Mouse (Mus musculus) embryonic stem cell, embryonic (primary cell): ENCODE measurements around the gene Mycl.

Experiments
- CTCF ChIA-PET, 4 experiments: fragments of 300-600 bp in 2 of 4; fragments of 350-600 bp in 2 of 4; sonication (Branson Sonifier 250); formaldehyde crosslinking; loops; one replicate each; lab custom pipeline; 2022; ENCODE audit warnings: inconsistent platforms in 2 of 4; lab: Charles Lee
- POLR2A ChIA-PET, 4 experiments: fragments of 300-600 bp in 2 of 4; fragments of 350-600 bp in 2 of 4; sonication (Branson Sonifier 250); formaldehyde crosslinking; loops; one replicate each; lab custom pipeline; 2022; ENCODE audit warnings: antibody characterized with exemption in 4 of 4, inconsistent platforms in 1 of 4; lab: Charles Lee

Gene Mycl

DNA sequence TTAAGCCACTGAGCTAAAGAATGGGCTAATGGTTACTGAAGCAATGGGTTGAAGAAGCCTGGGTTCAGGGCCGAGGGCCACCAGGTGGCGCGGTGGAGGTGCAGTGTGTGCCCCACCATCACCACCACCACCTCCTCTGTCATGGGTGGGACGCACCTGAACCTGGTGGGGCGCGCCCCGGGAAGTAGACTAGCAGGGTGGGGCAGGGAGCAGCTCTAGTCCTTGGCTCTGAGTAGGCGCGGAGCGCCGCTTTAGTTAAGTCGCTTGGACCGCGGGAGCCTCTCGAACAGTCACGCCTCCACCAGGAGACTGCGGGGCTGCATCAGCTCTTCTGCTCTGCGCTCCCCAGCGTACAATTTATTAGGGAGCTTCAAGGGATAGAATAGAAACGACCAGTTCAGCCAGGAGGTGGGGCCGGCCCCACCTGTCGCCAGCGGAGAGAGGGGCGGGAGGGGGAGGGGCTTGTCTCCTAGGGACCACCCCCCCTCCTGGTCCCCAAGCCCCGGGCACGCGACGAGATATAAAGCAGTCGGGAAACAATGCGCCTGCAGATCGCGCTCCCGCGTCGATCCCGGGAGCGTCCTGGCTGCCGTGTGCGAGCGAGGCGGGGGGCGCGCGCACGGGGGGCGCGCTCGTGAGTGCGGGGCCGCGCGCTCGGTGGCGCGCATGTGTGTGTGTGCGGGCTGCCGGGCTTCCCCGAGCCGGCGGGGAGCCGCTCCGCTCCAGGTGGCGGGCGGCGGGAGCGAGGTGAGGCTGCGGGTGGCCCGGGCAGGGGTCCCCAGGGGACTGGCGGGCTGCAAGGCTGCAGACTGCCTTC is at the start of gene Mycl:
Mycl (plus strand) TSS at position 249 of the 817 bp plus-strand sequence.
- ChIA-PET CTCF (interaction anchor here (0.5 to 2.6 kb wide), 86 partner anchors 8 to 285 kb away, joined by 3 to 35 read pairs (median 4); partner anchors contain the start of genes Trit1 (in 3 of the 4) and Cap1 (in 2 of the 4)), POLR2A (interaction anchor here (0.5 to 13.8 kb wide), 74 partner anchors 8 to 347 kb away, joined by 3 to 190 read pairs (median 4); partner anchors contain the start of genes Ppie (in 3 of the 4), Trit1 (in 3 of the 4), Cap1 (in 2 of the 4) and Mfsd2a (in 1 of the 4))

DNA sequence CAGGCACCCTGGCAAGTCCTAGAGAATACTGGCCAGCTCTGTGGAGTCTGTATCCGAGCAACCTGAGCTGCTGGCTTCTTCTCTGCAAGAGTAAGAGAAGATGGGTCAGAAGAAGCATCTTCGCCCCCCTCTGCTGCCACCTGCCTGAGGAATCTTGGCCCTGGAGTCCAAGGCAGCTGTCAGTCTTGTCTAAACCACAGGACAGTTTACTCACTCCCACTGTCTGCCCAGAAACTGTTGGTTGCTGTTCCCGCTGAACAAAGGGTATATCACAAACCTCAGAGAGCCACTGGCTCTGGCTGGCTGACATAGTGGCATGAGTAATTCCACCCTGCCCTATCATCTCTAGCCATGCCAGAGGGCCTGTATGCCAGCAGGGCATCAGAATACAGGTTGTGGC is 48.2 kb upstream of the Mycl start:
- CTCF ChIA-PET = interaction anchor here in 1 of 4 experiments (0.6 to 0.9 kb wide), 2 partner anchors 38 to 48 kb away, joined by 3 read pairs; partner anchors contain the start of gene Mycl
- POLR2A ChIA-PET = interaction anchor here in 1 of 4 experiments (1.1 kb wide), 1 partner anchor 60 kb away, joined by 3 read pairs; no protein-coding TSS in a partner anchor

DNA sequence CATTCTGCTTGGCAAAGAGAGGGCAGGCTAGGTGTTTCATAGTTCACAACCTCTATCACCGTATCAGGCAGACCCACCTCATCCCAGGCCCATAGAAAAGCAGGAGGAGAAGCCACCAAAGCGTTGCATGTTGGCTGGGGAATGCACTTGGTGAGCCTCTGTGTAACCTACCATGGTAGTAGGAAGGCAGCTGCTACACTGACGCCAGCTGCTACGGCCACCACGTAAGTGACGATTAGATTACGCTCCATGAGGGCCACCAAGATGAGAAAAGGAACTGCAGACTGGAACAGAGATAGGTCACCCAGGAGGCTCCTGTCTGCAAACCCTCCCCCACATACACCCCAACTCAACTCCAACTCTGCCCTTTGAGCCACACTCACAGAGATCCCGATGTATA is 46.4 kb upstream of the Mycl start:
- ChIA-PET POLR2A (interaction anchor here in 1 of 4 experiments (0.9 to 1.1 kb wide), 2 partner anchors 11 to 13 kb away, joined by 3 read pairs; no protein-coding TSS in a partner anchor), CTCF (interaction anchor here in 1 of 4 experiments (0.6 kb wide), 1 partner anchor 35 kb away, joined by 8 read pairs; no protein-coding TSS in a partner anchor)

DNA sequence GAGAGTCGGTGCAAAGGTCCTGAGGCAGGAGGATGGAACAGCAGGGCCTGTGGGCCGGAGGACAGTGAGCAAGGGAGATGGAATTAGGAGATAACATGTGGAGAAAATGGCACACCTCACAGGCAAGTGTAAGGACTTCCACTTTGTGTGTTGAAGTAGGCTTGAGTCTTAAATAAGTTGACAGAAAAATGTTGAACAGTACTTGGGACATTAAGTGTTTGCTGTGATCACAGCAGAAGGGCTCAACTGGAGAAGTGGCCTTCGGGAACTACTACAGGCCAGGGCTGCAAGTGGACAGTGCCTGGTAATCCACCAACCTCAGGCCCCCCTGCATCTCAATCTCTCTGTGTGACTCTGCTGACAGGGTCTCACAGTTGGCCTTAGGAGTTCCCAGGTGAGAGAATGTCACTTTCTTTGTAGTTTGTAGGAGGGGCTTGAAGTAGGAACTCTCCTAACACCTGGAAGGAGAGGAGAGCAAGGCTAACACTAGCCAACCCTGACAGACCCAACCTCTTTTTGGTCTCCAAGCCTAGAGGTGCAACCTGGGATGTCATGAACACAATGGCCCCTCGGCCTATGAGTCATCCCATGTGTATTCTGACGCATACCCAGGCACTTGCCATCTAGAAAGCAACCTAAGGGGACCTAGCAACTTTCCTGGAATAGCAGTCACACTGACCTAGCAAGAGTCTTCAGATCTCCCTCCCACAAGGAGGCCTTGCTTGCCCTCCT is 40.6 kb upstream of the Mycl start:
- POLR2A ChIA-PET = interaction anchor here (0.5 to 2.6 kb wide), 16 partner anchors 11 to 1872 kb away, joined by 3 to 12 read pairs (median 4); partner anchors contain the start of genes Cap1 (in 1 of the 4), Mycl (in 1 of the 4) and Ppie (in 1 of the 4)
- CTCF ChIA-PET = interaction anchor here (0.5 to 1.7 kb wide), 9 partner anchors 13 to 1934 kb away, joined by 3 to 6 read pairs (median 4); partner anchors contain the start of gene Mycl (in 1 of the 4)

DNA sequence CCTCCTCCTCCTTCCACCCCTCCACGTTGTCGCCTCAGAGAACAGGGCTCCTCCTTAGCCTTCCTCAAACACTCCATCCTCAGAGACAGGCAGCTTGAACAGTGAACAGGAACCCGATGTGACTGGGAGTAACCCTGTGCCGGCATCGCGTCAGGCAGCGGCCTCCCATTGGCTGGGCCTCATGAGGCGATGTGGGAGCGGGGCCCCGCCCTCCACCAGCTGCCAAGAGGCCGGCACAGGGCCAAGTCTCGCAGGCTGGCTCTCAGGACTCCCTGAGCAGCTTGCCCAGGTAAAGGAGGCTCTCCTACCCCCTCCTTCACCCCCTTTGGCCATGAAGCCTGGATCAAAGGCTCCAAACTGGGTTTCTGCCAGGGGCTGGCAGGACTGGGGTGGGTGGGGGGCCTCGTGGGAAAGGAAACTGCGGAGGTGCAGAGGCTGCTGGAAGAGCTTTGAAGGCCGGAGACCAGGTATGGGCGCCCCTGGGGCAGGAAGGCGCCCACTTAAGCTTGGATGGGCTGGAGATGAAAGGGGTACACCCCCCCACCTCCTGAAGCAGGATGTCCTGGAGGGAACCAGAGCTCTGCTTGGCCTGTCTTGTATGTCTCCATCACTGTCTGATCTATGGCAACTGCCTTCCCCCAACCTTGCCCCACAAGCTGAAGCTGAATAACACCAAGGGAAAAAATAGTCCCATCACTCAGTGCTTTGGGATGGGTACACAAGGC is 39.9 kb upstream of the Mycl start:
- ChIA-PET CTCF (interaction anchor here (0.5 to 1.7 kb wide), 13 partner anchors 13 to 1934 kb away, joined by 3 to 6 read pairs (median 4); partner anchors contain the start of gene Mycl (in 1 of the 4)), POLR2A (interaction anchor here (0.5 to 2.6 kb wide), 24 partner anchors 11 to 1873 kb away, joined by 3 to 12 read pairs (median 4); partner anchors contain the start of genes Cap1 (in 2 of the 4), Mycl (in 2 of the 4) and Ppie (in 1 of the 4))

DNA sequence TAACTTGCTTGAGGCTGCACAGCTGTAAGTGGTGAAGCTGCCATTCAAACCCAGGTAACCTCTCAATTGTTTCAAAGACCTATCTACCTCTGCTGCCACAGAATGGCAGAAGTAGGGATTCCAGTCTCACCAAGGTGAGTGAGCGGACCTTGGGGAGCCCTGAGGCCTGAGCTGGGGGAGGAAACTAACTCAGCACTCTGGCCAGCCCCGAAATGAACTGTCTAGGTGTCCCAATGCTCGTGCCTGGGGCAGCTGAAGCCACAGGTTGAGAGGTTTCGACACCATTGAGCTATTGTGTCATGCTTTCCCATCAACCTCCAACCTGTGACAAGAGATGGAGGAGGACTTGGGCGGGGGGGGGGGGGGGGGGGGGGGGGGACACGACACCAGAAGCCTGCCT is 39.2 kb upstream of the Mycl start:
- ChIA-PET POLR2A (interaction anchor here in 3 of 4 experiments (0.6 to 2.6 kb wide), 14 partner anchors 11 to 265 kb away, joined by 3 to 12 read pairs (median 5); partner anchors contain the start of genes Cap1 (in 2 of the 3) and Mycl (in 1 of the 3)), CTCF (interaction anchor here in 2 of 4 experiments (0.6 to 1.7 kb wide), 6 partner anchors 29 to 861 kb away, joined by 3 to 6 read pairs (median 4); no protein-coding TSS in a partner anchor)

DNA sequence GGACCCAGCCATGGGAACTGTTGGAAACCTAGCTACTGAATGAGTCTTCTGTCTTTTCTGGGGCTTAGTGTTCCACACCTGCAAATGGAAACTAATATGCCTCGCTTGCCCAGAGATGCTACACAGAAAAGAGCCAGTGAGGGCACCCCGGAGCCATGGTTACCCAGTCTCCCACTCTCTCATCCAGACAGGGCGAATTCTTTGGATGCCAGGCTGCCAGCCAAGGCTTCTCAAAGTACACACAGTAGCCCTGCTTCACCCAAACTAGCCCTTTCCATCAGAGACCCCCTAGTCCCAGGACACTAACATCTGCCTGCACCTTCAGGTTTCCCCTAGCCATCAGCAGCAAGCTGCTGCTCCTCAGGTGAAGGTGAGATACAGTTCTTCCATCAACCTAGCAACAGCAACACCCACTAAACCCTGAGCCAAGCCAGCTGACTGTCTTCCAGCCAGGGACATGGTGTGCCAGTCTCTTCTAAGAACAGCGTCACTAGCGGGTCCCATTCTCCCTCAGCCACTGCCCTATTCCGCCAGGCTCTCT is 36.9 kb upstream of the Mycl start:
- POLR2A ChIA-PET = interaction anchor here in 2 of 4 experiments (0.7 to 3.3 kb wide), 6 partner anchors 8 to 325 kb away, joined by 3 to 11 read pairs (median 4); no protein-coding TSS in a partner anchor

DNA sequence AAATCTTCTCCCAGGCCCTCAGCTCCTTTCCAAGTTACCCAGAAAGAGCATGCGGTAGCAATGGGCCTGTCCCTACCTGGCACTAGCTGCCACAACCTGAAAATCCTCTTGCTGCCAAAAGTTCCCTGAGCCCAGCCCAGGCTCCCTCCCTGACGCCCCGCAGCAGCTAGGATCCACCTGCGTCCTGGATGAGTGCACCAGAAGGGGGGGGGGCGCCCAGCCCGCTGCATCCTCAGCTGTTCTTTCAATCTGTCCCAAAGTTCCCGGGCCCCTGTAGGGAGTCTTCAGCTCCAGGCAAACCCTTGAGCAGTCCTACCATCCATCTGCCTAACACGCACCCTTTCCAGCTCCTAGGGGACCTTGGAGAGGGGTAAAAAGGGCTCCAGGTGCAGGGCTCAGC is 35.6 kb upstream of the Mycl start:
- CTCF ChIA-PET = interaction anchor here in 3 of 4 experiments (0.7 to 1.3 kb wide), 3 partner anchors 35 to 256 kb away, joined by 3 to 6 read pairs (median 5); partner anchors contain the start of gene Mycl (in 1 of the 3)
- POLR2A ChIA-PET = interaction anchor here in 2 of 4 experiments (0.6 to 3.3 kb wide), 9 partner anchors 9 to 1745 kb away, joined by 3 to 17 read pairs (median 3); partner anchors contain the start of gene Rlf (in 1 of the 2)

More for the DNA sequence above, 36.9 kb upstream of the Mycl start:
- CTCF ChIA-PET = interaction anchor here in 2 of 4 experiments (0.9 to 1.2 kb wide), 2 partner anchors 26 to 37 kb away, joined by 6 to 9 read pairs; partner anchors contain the start of gene Mycl (in 1 of the 2)

DNA sequence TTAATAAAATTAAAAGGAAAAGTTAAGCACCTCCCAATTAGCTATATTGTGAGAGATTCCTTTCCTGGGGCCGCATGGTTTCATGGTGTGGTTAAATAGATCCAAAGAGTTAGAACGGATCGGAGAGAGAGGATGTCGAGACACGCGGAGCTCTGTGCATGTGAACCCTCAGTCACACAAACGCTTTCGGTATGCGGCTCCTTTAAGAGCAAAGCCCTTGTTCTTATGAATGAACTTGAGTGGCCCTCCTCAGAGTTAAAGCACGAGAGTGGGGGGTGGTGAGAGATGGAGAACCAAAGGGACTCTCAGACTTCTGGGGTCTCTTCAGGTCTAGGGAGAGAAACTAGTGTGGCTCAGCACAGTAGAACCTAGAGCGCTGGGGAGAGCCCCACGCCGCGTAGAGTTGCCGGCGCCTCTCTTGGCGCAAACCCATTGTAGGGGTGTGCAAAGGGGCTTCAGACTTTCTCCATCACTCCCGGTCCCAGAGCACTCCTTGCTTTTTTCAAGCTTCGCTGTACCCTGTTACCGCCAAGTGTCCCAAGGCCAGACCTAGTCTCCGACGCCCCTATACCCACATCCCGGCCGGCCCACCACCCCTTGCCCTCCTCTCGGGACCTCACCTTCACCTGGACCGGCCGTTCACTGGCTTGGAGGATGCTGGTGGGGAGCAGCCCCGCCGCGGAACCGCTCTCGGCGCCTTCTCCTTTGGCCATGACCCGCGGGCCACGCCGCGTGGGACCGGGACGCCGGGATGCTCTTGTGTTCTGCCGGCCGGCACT is 34.9 kb upstream of the Mycl start:
- CTCF ChIA-PET = interaction anchor here in 3 of 4 experiments (0.5 to 1.3 kb wide), 5 partner anchors 24 to 50 kb away, joined by 3 to 5 read pairs (median 4); no protein-coding TSS in a partner anchor

DNA sequence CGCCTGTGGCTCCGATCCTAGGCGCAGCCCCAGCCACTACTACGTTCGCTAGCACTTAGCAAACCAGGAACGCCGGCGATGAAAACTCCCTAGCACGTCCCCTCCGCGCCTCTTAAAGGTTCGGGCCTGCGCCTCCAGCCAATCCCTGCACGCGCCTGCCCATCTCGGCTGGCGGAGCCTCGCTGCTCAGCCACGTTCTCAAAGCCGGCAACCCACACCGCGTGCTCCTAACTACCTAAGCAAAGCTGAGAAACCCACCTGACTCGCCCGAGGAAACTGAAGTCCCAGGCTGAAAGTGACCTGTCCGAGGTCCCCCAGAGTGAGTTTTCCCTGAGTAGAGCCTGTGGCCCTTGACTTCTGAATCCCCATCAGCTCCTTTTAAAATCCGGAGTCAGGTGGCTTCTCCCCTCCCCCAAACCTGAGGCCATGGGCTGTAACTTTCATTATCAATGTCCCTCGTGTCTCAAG is 34.3 kb upstream of the Mycl start, which contains the start of gene Mfsd2a:
Mfsd2a (minus strand) TSS at position 89 of the 468 bp plus-strand sequence.
- ChIA-PET POLR2A (interaction anchor here in 1 of 4 experiments (1.0 to 3.2 kb wide), 8 partner anchors 10 to 81 kb away, joined by 3 to 17 read pairs (median 6); partner anchors contain the start of genes Cap1 and Mycl), CTCF (interaction anchor here in 3 of 4 experiments (0.5 to 1.3 kb wide), 4 partner anchors 24 to 50 kb away, joined by 3 to 4 read pairs (median 4); no protein-coding TSS in a partner anchor)

More for the DNA sequence above, 34.9 kb upstream of the Mycl start:
- POLR2A ChIA-PET = interaction anchor here in 1 of 4 experiments (0.7 to 3.3 kb wide), 12 partner anchors 9 to 82 kb away, joined by 3 to 17 read pairs (median 4); partner anchors contain the start of genes Cap1 and Mycl

DNA sequence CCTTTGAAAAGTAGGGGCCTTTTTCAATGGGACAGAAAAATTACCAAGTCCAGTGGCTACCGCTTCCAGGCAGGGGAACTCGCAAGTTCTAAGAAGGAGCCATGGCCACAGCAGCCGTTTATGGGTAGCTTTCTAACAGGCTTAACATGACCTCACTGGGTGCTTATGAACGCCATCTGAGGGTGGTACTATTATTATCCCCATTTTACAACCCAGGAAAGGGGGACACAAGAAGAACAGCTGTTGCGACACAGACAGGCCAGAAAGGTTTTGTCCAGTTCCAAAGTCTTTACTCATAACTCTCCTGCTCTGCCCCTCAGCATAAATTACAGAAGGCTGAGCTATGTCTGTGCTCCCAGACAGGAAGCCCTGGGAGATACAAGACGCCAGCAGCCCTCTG is 33.9 kb upstream of the Mycl start:
- ChIA-PET POLR2A (interaction anchor here in 1 of 4 experiments (0.6 to 3.2 kb wide), 12 partner anchors 10 to 178 kb away, joined by 3 to 17 read pairs (median 5); partner anchors contain the start of genes Cap1, Mycl and Ppie), CTCF (interaction anchor here in 3 of 4 experiments (0.6 to 1.3 kb wide), 5 partner anchors 23 to 89 kb away, joined by 3 to 4 read pairs (median 3); no protein-coding TSS in a partner anchor)

DNA sequence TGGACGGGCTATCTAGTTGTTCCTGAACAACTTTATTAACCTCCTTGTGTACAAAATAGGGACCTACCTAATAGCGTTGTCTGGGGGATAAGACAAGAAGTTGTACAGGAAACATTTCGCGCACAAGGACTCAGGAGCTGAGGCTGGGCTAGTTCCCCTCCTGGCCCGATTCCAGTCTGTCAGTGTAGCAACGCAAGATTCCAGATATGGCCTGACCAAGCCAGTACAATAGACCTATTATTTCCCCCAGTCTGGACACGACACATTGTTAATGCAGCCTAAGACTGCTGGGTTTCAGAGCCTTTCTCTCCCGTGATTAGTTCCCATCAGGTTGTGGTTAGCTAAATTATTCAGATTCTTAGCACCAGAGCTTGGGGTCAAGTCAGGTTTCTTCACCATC is 32.7 kb upstream of the Mycl start:
- POLR2A ChIA-PET = interaction anchor here in 2 of 4 experiments (0.7 to 3.2 kb wide), 8 partner anchors 9 to 115 kb away, joined by 3 to 17 read pairs (median 4); partner anchors contain the start of genes Cap1 (in 1 of the 2) and Mycl (in 1 of the 2)

DNA sequence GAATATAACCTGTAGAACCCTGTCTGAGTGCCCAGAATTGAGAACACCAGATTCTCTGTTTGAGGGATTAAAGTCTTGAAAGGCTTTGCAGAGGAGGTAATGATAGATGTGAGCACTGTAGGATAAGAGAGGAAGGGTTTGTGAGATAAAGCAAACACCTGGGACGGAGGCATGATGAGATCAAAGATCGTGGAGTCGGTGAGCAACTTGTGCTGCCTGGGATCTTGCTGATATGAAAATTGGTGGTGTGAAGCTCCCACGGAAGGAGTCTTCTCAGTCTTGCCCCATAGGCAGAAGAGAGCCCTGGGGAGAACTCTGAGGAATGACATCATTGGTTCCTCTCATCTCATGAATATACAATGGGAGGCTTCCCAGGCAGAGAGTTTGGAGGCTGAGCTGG is 27.3 kb upstream of the Mycl start:
- ChIA-PET CTCF (no interaction called here), POLR2A (interaction anchor here in 1 of 4 experiments (2.3 kb wide), 1 partner anchor 12 kb away, joined by 12 read pairs; no protein-coding TSS in a partner anchor)

More for the DNA sequence above, 32.7 kb upstream of the Mycl start:
- CTCF ChIA-PET = interaction anchor here in 3 of 4 experiments (0.6 to 1.0 kb wide), 4 partner anchors 16 to 113 kb away, joined by 3 to 5 read pairs (median 3); no protein-coding TSS in a partner anchor

DNA sequence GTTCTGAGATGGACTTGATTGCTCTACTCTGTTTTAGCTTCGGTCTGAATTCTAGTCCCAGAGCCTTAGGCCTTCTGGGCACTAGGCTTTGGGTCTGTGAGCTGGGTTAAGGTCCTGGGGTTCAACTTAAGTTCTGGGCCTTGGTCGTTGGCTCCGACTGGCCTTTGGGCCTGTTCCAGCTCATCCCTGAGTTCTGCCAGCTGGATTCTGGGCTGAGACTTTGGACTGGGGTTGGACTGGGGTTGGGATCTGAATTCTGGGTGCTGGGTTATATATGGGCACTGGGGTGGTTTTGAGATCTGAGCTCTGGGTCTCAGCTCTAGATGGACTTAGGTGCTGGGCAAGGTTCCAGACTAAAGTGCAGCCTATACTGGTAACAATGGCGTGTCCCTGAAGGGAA is 24.3 kb upstream of the Mycl start:
- POLR2A ChIA-PET = interaction anchor here in 3 of 4 experiments (0.6 to 2.5 kb wide), 7 partner anchors 9 to 169 kb away, joined by 3 to 13 read pairs (median 4); partner anchors contain the start of gene Ppie (in 1 of the 3)
- CTCF ChIA-PET = interaction anchor here in 3 of 4 experiments (0.6 to 1.7 kb wide), 5 partner anchors 14 to 69 kb away, joined by 3 to 8 read pairs (median 3); no protein-coding TSS in a partner anchor
